Mouse (Mus musculus): ENCODE results near the gene Camsap2. TPM values are rescaled to one million over a fixed set of nuclear protein-coding genes. Genes with fewer than 3 reads are reported as not detected.

Gene Camsap2
- polyA plus RNA-seq, 1 experiment from 2014 or later = 5.9 TPM

DNA sequence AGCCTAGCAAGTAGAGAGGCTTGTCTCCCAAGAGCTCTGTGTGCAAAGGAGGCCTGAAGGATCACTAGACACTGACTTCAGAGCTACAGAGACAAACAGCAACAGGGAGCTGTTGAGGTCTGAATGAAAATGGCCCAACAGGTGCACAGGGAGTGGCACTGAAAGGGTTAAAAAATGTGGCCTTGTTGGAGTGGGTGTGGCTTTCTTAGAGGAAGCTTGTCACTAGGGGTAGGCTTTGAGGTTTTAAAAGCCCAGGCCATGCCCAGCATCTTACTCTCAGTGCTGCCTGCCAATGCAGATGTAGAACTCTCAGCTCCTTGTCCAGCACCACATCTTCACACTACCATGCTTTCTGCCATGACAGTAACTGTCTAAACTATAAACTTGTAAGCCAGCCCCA lies 29.6 kb downstream of the Camsap2 start:
- Histone ChIP-seq H3K9me3 (no peaks in the 10 kb centered on the region), H3K4me3 (no peak overlapping the region), H3K4me1 (peaks cover 25% of the 10 kb centered on the region), H3K9ac (no peak overlapping the region), H3K36me3 (peaks cover 4% of the 10 kb centered on the region; the same call in 1 of the 2 replicates), H3K27me3 (replicated peaks) (no peaks in the 10 kb centered on the region), H3K4me2 (no peak overlapping the region), H3K27ac (replicated peaks) (no peak overlapping the region)
- ATAC-seq (ENCODE audit: extremely low read depth, insufficient number of reproducible peaks, low FRiP score, low TSS enrichment) = no peak

- H3K36me3 ChIP-seq = no peaks in the 10 kb centered on the region
These were observed 36.7 kb downstream of the Camsap2 start for GRCm38 (mm10) chr1:136309193-136309592.

GRCm38 (mm10) chr1:136306424-136306823 lies 39.5 kb downstream of the Camsap2 start:
- Histone ChIP-seq H3K9me3 (no peaks in the 10 kb centered on the region), H3K4me2 (no peak overlapping the region), H3K36me3 (peaks cover 6% of the 10 kb centered on the region; the same call in 1 of the 2 replicates), H3K27me3 (replicated peaks) (no peaks in the 10 kb centered on the region), H3K9ac (no peak overlapping the region), H3K4me1 (peaks cover 1% of the 10 kb centered on the region; the same call in 1 of the 2 replicates), H3K4me3 (no peak overlapping the region), H3K27ac (replicated peaks) (no peak overlapping the region)
- ATAC-seq (ENCODE audit: extremely low read depth, insufficient number of reproducible peaks, low FRiP score, low TSS enrichment) = no peak
- WGBS = 79% methylated on average over 3 of the region's 3 CpGs

More at GRCm38 (mm10) chr1:136309193-136309592, 36.7 kb downstream of the Camsap2 start:
- Histone ChIP-seq H3K9ac (no peak overlapping the region), H3K27ac (replicated peaks) (no peak overlapping the region), H3K9me3 (no peaks in the 10 kb centered on the region), H3K27me3 (replicated peaks) (no peaks in the 10 kb centered on the region), H3K4me1 (peaks cover 6% of the 10 kb centered on the region; the same call in 1 of the 2 replicates), H3K4me2 (no peak overlapping the region), H3K4me3 (no peak overlapping the region)
- 89% methylated on average over 5 of the region's 5 CpGs for WGBS
- ATAC-seq (ENCODE audit: extremely low read depth, insufficient number of reproducible peaks, low FRiP score, low TSS enrichment) = no peak

DNA sequence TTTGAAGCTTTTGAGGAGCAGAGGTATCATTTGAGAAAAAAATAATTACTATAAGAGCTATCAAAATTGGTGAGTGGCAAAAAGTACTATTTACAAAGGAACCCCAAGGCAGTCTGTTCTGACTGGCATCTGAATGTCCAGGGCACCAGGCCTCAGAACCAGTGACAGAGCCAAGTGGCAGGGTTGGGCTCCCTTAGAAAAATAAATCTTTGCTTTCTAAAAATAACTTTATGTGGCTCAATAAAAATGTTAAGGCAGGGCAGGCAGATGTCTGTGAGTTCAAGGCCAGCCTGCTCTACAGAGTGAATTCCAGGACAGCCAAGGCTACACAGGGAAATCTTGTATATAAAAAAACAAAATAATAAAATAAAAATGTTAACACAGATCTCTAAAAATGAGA lies 51.9 kb downstream of the Camsap2 start:
- Histone ChIP-seq H3K9ac (no peak overlapping the region), H3K4me2 (no peak overlapping the region), H3K27ac (replicated peaks) (no peak overlapping the region), H3K9me3 (no peaks in the 10 kb centered on the region), H3K36me3 (peaks cover 7% of the 10 kb centered on the region; the same call in 1 of the 2 replicates), H3K4me3 (no peak overlapping the region), H3K4me1 (peaks cover 7% of the 10 kb centered on the region; the same call in 1 of the 2 replicates), H3K27me3 (replicated peaks) (no peaks in the 10 kb centered on the region)
- ATAC-seq (ENCODE audit: extremely low read depth, insufficient number of reproducible peaks, low FRiP score, low TSS enrichment) = no peak

- Histone ChIP-seq H3K27ac (replicated peaks) (no peak overlapping the region), H3K27me3 (replicated peaks) (no peaks in the 10 kb centered on the region), H3K36me3 (peaks cover 24% of the 10 kb centered on the region), H3K9ac (no peak overlapping the region), H3K4me2 (no peak overlapping the region), H3K4me1 (peaks cover 5% of the 10 kb centered on the region; the same call in 1 of the 2 replicates), H3K9me3 (no peaks in the 10 kb centered on the region), H3K4me3 (no peak overlapping the region)
- WGBS = 44% methylated on average over 1 of the region's 1 CpGs
- no peak for ATAC-seq (ENCODE audit: extremely low read depth, insufficient number of reproducible peaks, low FRiP score, low TSS enrichment)
These were observed 56.1 kb downstream of the Camsap2 start for GRCm38 (mm10) chr1:136289803-136290202.

DNA sequence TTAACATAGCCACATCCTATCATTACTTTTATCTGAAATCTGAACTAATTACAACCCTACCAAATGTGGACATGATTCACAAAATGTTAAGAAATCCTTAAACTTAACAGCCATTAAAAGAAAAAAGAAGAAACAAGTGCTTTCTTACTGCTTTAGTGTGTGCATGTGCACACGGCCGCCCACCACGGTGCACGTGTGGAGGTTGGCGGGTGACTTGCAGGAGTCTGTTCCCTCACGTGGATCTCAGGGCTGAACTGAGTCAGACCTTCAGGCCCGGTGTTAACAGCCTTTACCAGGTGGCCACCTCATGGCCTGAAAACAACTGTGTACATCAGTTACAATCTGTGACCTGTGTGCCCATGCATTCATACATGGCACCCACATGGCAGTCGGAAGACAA lies 68.5 kb downstream of the Camsap2 start:
- H3K4me2 ChIP-seq = no peak overlapping the region
- peaks cover 1% of the 10 kb centered on the region; the same call in 1 of the 2 replicates for H3K4me1 ChIP-seq
- H3K9me3 ChIP-seq = no peaks in the 10 kb centered on the region
- peaks cover 95% of the 10 kb centered on the region for H3K36me3 ChIP-seq
- H3K4me3 ChIP-seq = no peak overlapping the region
- no peak overlapping the region for H3K27ac ChIP-seq (replicated peaks)
- ATAC-seq (ENCODE audit: extremely low read depth, insufficient number of reproducible peaks, low FRiP score, low TSS enrichment) = no peak
- H3K27me3 ChIP-seq (replicated peaks) = no peaks in the 10 kb centered on the region
- 91% methylated on average over 8 of the region's 8 CpGs for WGBS
- no peak overlapping the region for H3K9ac ChIP-seq

DNA sequence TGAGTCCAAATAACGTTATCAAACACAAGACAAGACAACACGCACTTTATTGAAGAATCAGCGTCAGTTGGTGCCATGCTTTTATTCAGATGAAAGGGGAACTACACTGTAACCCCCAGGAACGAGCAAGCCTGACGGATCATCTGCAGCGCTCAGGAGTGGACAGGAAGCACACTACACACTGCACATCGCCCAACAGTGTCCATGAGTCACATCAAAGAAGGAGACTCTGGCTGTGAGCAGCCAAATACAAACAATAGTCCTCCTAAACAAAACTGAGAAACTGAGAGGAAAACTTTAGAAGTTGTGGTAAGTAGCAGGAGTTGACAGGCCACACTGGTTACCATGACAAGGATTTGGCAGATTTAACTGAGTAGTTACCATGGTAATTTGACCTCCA lies 77.7 kb downstream of the Camsap2 start:
- Histone ChIP-seq H3K9ac (no peak overlapping the region), H3K36me3 (peaks cover 46% of the 10 kb centered on the region), H3K4me1 (peaks cover 4% of the 10 kb centered on the region; the same call in 1 of the 2 replicates), H3K4me3 (no peak overlapping the region), H3K27ac (replicated peaks) (no peak overlapping the region), H3K27me3 (replicated peaks) (peaks cover 16% of the 10 kb centered on the region), H3K9me3 (no peaks in the 10 kb centered on the region), H3K4me2 (no peak overlapping the region)
- WGBS = 76% methylated on average over 7 of the region's 7 CpGs
- ATAC-seq (ENCODE audit: extremely low read depth, insufficient number of reproducible peaks, low FRiP score, low TSS enrichment) = no peak

DNA sequence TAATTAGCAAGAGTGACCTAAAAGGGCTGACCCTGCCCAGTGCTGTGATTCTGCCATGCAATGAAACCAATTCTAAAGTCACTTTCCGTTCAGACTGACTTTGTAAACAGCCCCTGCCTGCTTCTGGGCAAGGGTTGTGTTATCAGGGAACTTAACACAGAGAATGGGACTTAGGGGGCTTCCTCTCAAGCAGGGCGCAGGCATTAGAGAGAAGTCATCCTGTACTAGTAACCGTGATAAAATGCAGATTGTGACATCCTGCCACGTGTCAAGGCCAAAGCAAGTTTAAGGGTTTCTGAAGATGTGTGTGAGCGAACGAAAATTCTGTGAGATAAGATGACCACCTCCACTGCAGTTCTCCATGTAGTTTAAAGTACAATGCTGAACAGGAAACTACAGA lies 79.8 kb downstream of the Camsap2 start:
- Histone ChIP-seq H3K27ac (replicated peaks) (no peak overlapping the region), H3K9ac (no peak overlapping the region), H3K4me2 (no peak overlapping the region), H3K9me3 (no peaks in the 10 kb centered on the region), H3K27me3 (replicated peaks) (peaks cover 37% of the 10 kb centered on the region), H3K4me1 (peaks cover 4% of the 10 kb centered on the region; the same call in 1 of the 2 replicates), H3K36me3 (peaks cover 25% of the 10 kb centered on the region), H3K4me3 (no peak overlapping the region)
- 32% methylated on average over 6 of the region's 6 CpGs for WGBS
- ATAC-seq (ENCODE audit: extremely low read depth, insufficient number of reproducible peaks, low FRiP score, low TSS enrichment) = no peak

GRCm38 (mm10) chr1:136263355-136263754 lies 82.5 kb downstream of the Camsap2 start:
- Histone ChIP-seq H3K27me3 (replicated peaks) (peaks cover 65% of the 10 kb centered on the region), H3K4me1 (peaks cover 19% of the 10 kb centered on the region), H3K27ac (replicated peaks) (no peak overlapping the region), H3K4me2 (no peak overlapping the region), H3K9me3 (no peaks in the 10 kb centered on the region), H3K4me3 (no peak overlapping the region), H3K9ac (no peak overlapping the region), H3K36me3 (peaks cover 7% of the 10 kb centered on the region; the same call in 1 of the 2 replicates)
- whole genome bisulfite sequencing = 75% methylated on average over 5 of the region's 5 CpGs
- ATAC-seq (ENCODE audit: extremely low read depth, insufficient number of reproducible peaks, low FRiP score, low TSS enrichment) = no peak

DNA sequence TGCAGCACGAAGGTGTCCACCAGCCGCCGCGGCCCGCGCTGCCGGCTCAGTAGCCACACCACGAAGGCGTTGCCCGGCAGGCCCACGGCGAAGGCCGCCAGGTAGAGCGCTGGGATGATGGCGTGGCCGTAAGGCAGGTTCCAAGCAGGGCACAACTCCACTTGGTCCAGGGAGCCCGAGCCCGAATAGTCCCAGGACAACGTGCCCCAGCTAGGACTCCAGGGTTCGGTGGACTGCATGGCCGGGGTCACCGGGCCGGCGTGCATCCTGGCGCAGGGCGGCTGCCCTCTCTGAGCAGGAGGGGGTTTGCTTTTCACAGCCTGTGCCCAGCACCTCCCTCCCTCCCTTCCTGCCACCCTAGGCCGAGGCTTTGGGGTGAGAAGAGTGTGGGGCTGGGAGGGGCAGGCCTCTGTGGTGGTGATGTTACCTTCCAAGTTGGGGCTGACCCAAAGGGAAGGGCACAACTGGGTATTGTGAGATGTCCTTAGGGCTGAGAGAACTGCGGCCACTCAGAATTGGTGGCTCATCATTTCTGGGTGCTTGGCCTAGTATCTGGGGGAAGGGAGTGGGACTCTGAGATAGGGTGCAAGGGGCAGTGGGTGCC lies 85.2 kb downstream of the Camsap2 start, which contains the start of gene Gpr25:
Gpr25 (minus strand) TSS at position 239 of the 604 bp plus-strand sequence.
- peak within 1 kb of the TSS; percentile 96 for H3K4me2 ChIP-seq
- H3K9me3 ChIP-seq = no peaks in the 10 kb centered on the region
- peaks cover 20% of the 10 kb centered on the region for H3K4me1 ChIP-seq
- 8% methylated on average over 28 of the region's 28 CpGs for whole genome bisulfite sequencing
- no peak for ATAC-seq (ENCODE audit: extremely low read depth, insufficient number of reproducible peaks, low FRiP score, low TSS enrichment)
- no peaks in the 10 kb centered on the region for H3K36me3 ChIP-seq
- no peak within 1 kb of the TSS for H3K27ac ChIP-seq (replicated peaks)
- peak within 1 kb of the TSS; percentile 64 for H3K4me3 ChIP-seq
- H3K9ac ChIP-seq = peak within 1 kb of the TSS; percentile 76
- H3K27me3 ChIP-seq (replicated peaks) = peaks cover 90% of the 10 kb centered on the region

GRCm38 (mm10) chr1:136259893-136260634 lies 85.8 kb downstream of the Camsap2 start:
- peak; percentile 39; the same call in 1 of the 2 replicates for ATAC-seq (ENCODE audit: extremely low read depth, insufficient number of reproducible peaks, low FRiP score, low TSS enrichment)
- Histone ChIP-seq H3K9ac (peak overlapping the region; percentile 76), H3K27ac (replicated peaks) (no peak overlapping the region), H3K4me3 (peak overlapping the region; percentile 64), H3K4me1 (peaks cover 26% of the 10 kb centered on the region), H3K4me2 (peak overlapping the region; percentile 96), H3K36me3 (no peaks in the 10 kb centered on the region), H3K9me3 (no peaks in the 10 kb centered on the region), H3K27me3 (replicated peaks) (peaks cover 94% of the 10 kb centered on the region)
- WGBS = under 1% methylated on average over 95 of the region's 95 CpGs
